Mouse (Mus musculus) monocyte, adult 5-6 weeks (primary cell): ENCODE results near the gene Arhgef3. TPM values are rescaled to one million over a fixed set of nuclear protein-coding genes. Genes with fewer than 3 reads are reported as not detected.
"Not testable (repeated sequence)": the region's sequence is repeated elsewhere in the genome, so short reads cannot be mapped to it uniquely, and the experiment has no call there.

Experiments
- ATAC-seq: fragments of 153-309, 156-312 bp; replicated peaks from 2 replicates; pipeline ENCODE4 v1.8.0; 2017; ENCODE audit warnings: mild to moderate bottlenecking; ENCODE audit not compliant: low TSS enrichment, insufficient number of reproducible peaks, severe bottlenecking, poor library complexity, low FRiP score
- total RNA-seq: library from RNA; stranded (forward); fragments of 200-1000, 200-491, 200-594 nt; gene quantifications from 3 replicates; pipeline ENCODE4 v1.2.3, GENCODE M21; 2017

Gene Arhgef3
- total RNA-seq, 1 experiment from 2014 or later = 261 TPM

DNA sequence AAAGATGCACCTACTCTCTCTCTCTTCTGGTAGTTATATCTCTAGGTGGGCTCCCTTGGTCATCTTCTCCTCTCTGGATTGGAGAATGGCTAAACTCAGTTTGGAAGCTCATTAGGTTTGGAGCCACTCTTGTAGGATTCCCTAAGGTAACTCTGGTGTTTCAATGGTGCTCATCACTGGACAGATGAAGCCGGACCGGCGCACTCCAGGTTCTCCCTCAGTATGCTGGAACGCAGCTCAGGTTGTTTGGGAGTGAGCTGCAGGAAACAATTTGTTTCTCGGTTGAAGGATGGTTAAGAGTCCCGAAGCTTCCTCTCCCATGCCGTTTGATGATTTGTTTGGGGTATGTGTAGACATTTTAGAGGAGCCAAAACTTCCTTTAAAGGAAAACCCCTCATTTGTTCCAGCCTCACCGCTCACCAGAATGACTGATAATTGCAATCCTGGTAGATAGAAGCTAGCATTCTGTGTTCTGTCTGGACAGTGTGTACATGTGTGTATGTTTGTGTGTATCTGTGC lies 124.0 kb downstream of the Arhgef3 start:
- no peak for ATAC-seq

- no peak for ATAC-seq
These were observed 124.9 kb downstream of the Arhgef3 start for GRCm38 (mm10) chr14:27239551-27240091.

DNA sequence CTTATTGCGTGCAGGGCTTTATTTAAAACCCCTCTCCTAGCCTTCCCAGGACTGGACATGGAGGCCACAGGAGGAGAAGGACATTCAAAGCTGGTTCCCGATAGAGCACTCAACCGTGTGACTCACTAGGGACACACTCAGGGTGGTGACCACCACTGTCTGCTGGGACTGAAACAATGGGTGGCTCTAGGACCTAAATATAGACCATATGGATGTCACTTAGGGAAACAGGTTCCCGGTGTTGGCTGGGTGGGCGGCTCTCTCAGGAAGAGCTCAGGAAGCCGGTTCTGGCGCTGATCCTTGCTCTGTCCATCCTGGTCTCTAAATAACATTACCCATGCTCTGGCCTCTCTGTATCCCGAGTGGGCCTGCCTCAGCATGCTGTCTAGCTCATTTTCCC lies 127.6 kb downstream of the Arhgef3 start:
- ATAC-seq = no peak

DNA sequence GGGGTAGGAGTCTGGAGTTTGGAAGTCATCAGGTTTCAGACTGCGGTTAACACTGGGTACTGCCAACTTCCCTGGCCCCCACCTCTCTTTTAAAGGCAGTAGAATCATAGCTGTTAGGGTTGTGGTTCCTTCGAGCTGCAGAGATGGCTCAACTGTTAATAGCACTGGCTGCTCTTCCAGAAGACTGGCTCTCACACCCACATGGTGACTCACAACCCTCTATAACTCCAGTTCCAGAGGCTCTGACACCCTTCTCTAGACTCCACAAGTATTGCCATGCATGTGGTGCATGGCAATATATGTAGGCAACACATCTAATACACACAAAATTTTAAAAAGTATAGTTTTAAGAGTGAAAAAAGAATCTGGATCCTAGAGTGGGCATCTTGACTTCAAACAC lies 128.1 kb downstream of the Arhgef3 start:
- ATAC-seq = no peak

GRCm38 (mm10) chr14:27243585-27243984 lies 128.9 kb downstream of the Arhgef3 start:
- no peak for ATAC-seq

- ATAC-seq = no peak
These were observed 130.2 kb downstream of the Arhgef3 start for GRCm38 (mm10) chr14:27244898-27245297.

GRCm38 (mm10) chr14:27246424-27246823 lies 131.7 kb downstream of the Arhgef3 start:
- no peak for ATAC-seq

DNA sequence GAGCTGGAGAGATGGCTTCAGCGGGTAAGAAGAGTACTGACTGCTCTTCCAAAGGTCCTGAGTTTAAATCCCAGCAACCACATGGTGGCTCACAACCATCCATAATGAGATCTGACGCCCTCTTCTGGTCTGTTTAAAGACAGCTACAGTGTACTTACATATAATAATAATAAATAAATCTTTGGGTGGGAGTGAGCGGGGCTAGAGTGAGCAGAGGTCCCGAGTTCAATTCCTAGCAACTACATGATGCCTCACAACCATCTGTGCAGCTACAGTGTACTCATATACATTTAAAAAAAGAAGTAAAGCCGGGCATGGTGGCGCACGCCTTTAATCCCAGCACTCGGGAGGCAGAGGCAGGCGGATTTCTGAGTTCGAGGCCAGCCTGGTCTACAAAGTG lies 132.2 kb downstream of the Arhgef3 start:
- not testable (repeated sequence) for ATAC-seq

- peak; percentile 75; the same call in 1 of the 2 replicates for ATAC-seq
These were observed 134.4 kb downstream of the Arhgef3 start for GRCm38 (mm10) chr14:27249121-27249520.

GRCm38 (mm10) chr14:27250281-27250789 lies 135.6 kb downstream of the Arhgef3 start:
- no peak for ATAC-seq

DNA sequence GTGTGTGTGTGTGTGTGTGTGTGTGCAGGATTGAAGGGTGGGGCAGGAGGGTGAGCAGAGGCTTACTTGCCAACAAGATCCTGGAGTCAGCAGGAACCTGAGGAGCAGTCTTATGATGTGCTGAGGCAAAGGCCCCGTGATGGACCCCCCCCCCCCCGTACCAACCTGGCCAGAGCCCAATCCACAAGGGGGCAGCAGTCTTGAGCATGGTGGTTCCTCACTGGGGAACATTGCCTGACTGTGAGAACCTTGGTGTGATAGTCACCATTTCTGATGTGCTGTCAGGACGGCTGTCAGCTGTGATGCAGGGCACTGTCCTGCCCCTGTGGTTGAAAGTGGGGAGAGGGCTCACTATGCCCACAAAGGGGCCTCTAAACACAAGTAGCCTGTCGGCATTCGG lies 138.7 kb downstream of the Arhgef3 start:
- no peak for ATAC-seq

DNA sequence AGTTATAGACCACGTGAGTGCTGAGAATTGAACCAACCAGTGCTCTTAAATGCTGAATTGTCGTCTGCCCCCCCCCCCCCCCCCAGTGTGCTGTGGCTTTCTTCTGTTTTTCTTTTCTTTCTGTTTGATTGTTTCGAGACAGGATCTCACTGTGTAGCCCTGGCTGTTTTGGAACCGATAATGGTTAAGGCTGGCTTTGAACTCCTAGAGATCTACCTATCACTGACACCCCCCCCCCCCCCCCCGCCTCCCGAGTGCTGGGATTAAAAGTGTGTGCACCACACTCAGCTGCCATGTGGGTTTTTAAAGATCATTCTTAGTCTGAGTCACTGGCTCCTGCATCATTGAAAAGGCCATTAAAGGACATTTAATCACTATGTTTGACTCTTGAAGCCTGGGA lies 147.7 kb downstream of the Arhgef3 start:
- no peak for ATAC-seq

- no peak for ATAC-seq
These were observed 151.9 kb downstream of the Arhgef3 start for GRCm38 (mm10) chr14:27266601-27267000.

GRCm38 (mm10) chr14:27268137-27268536 lies 153.4 kb downstream of the Arhgef3 start:
- ATAC-seq = no peak

- no peak for ATAC-seq
These were observed 154.4 kb downstream of the Arhgef3 start for GRCm38 (mm10) chr14:27268986-27269700.

GRCm38 (mm10) chr14:27269836-27270235 lies 155.1 kb downstream of the Arhgef3 start:
- no peak for ATAC-seq

GRCm38 (mm10) chr14:27270466-27270865 lies 155.8 kb downstream of the Arhgef3 start:
- ATAC-seq = no peak

- no peak for ATAC-seq
These were observed 156.8 kb downstream of the Arhgef3 start for GRCm38 (mm10) chr14:27271371-27272071.

- ATAC-seq = no peak
These were observed 157.6 kb downstream of the Arhgef3 start for GRCm38 (mm10) chr14:27272072-27272834.
